Mouse (Mus musculus): ENCODE measurements around the gene Cntf.

GRCm38 (mm10) chr19:12719189-12719588, 46.2 kb downstream of the Cntf start:
- no peak for TF ChIP-seq CTCF (IDR thresholded peaks at IDR 0.05; ENCODE audit: control insufficient read depth, insufficient read depth, low read length)
- no peak for TF ChIP-seq POLR2A (IDR thresholded peaks at IDR 0.05; ENCODE audit: borderline replicate concordance, control insufficient read depth, low read depth, low read length)
